17 mouse cellular contexts compared by ENCODE assay signal in genomic region chr9:54244869-54245665, GRCm38 (mm10). TPM values are rescaled to one million over a fixed set of nuclear protein-coding genes. Genes with fewer than 3 reads are reported as not detected.
DNase-seq lines count a peak whose midpoint lies in the region; ATAC-seq lines count a peak whose summit lies in the region.
"Had no signal": no experiment of that assay in that cellular context is flagged by ENCODE, and none has a peak within 500 bp of the region (broad histone marks: within the 10 kb centered on the region; RNA-seq: fewer than 3 reads in every experiment).

No protein-coding gene starts in this region.

- H3K4me2 ChIP-seq in neural tube, embryonic 13.5 days, result no peak overlapping the region
- no peak overlapping the region for H3K4me2 ChIP-seq in hindbrain, embryonic 13.5 days
- H3K4me2 ChIP-seq: heart, embryonic 11.5 days had no signal

- H3K4me3 ChIP-seq in neural tube, embryonic 13.5 days, result no peak overlapping the region
- H3K4me3 ChIP-seq in hindbrain, embryonic 13.5 days, result no peak overlapping the region
- H3K4me3 ChIP-seq in heart, embryonic 10.5 days, result no peak overlapping the region

- H3K4me1 ChIP-seq in neural tube, embryonic 13.5 days (replicated peaks), result peaks cover 10% of the 10 kb centered on the region
- H3K4me1 ChIP-seq in hindbrain, embryonic 13.5 days (replicated peaks), result peaks cover 9% of the 10 kb centered on the region
- no peaks in the 10 kb centered on the region for H3K4me1 ChIP-seq in heart, embryonic 10.5 days

- no peak for DNase-seq in neural tube, embryonic 10.5 days (ENCODE audit: extremely low spot score, low spot score)
- DNase-seq in layer of hippocampus, postnatal 10 days (ENCODE audit: low spot score in 2 of 2), result peak; percentile 25 to 30
- peak; percentile 72 for DNase-seq in retina, postnatal 1 day
- DNase-seq in heart, embryonic 10.5 days (ENCODE audit: low spot score), result no peak
- DNase-seq in gastrocnemius, postnatal 10 days, result no peak
- DNase-seq in lung, postnatal 4 days, result no peak
- DNase-seq: cerebellum, postnatal 25 days; lung, postnatal 14 days; thymus, adult 2 months had no signal

- no peak for ATAC-seq in neural tube, embryonic 13.5 days (ENCODE audit: low read depth)
- ATAC-seq in hindbrain, embryonic 13.5 days (ENCODE audit: low FRiP score), result no peak

- H3K36me3 ChIP-seq in neural tube, embryonic 13.5 days, result no peaks in the 10 kb centered on the region
- no peaks in the 10 kb centered on the region for H3K36me3 ChIP-seq in hindbrain, embryonic 13.5 days
- no peaks in the 10 kb centered on the region for H3K36me3 ChIP-seq in heart, embryonic 10.5 days

- 51% methylated on average over 3 of the region's 3 CpGs for WGBS in neural tube, embryonic 13.5 days
- 60% methylated on average over 3 of the region's 3 CpGs for WGBS in hindbrain, embryonic 13.5 days
- WGBS in heart, embryonic 10.5 days, result 60% methylated on average over 3 of the region's 3 CpGs

- no peaks in the 10 kb centered on the region for H3K9me3 ChIP-seq in neural tube, embryonic 13.5 days
- no peaks in the 10 kb centered on the region for H3K9me3 ChIP-seq in hindbrain, embryonic 13.5 days
- H3K9me3 ChIP-seq in heart, embryonic 10.5 days, result no peaks in the 10 kb centered on the region

- H3K27me3 ChIP-seq in neural tube, embryonic 13.5 days, result no peaks in the 10 kb centered on the region
- no peaks in the 10 kb centered on the region for H3K27me3 ChIP-seq in hindbrain, embryonic 13.5 days
- no peaks in the 10 kb centered on the region for H3K27me3 ChIP-seq in heart, embryonic 10.5 days (ENCODE audit: insufficient read depth, poor library complexity, severe bottlenecking)

- H3K9ac ChIP-seq in neural tube, embryonic 13.5 days, result no peak overlapping the region
- no peak overlapping the region for H3K9ac ChIP-seq in hindbrain, embryonic 13.5 days
- H3K9ac ChIP-seq: liver, embryonic 14.5 days had no signal

- peak overlapping the region; percentile 62 for H3K27ac ChIP-seq in neural tube, embryonic 13.5 days (replicated peaks)
- peak overlapping the region; percentile 41 for H3K27ac ChIP-seq in hindbrain, embryonic 13.5 days
- H3K27ac ChIP-seq in heart, embryonic 10.5 days, result no peak overlapping the region
- H3K27ac ChIP-seq: kidney, postnatal 0 days; liver, embryonic 14.5 days had no signal

RNA-seq across cellular contexts. Expression of gene Cyp19a1, which starts 22.8 kb away (rescaled TPM):
- not detected in 2 replicates for polyA plus RNA-seq in neural tube, embryonic 13.5 days (2015; fragmentation: Nextera tagmentation; extraction: Ambion mirVana)
- not detected in 2 replicates for polyA plus RNA-seq in hindbrain, embryonic 13.5 days (2015; fragmentation: Nextera tagmentation; extraction: Ambion mirVana)
- under 1 TPM in 1 of 2 experiments, not detected in 1; 0.21 TPM for total RNA-seq in layer of hippocampus, postnatal 10 days (2021)
- polyA plus RNA-seq in heart, embryonic 10.5 days (2016; fragmentation: Nextera tagmentation; extraction: Ambion mirVana), result not detected in 2 replicates
- total RNA-seq in gastrocnemius, postnatal 10 days (2021), result not detected
- total RNA-seq: CH12.LX; monocyte, adult 5-6 weeks had no signal
- polyA plus RNA-seq: heart, embryonic 11.5 days; kidney, postnatal 0 days; liver, embryonic 14.5 days; spleen, adult 2 months had no signal

RNA-seq across cellular contexts. Expression of gene Gldn, which starts 41.2 kb away (rescaled TPM):
- polyA plus RNA-seq in neural tube, embryonic 13.5 days (2015; fragmentation: Nextera tagmentation; extraction: Ambion mirVana), result 0.17 and 0.35 TPM in 2 replicates
- 0.17 and 0.22 TPM in 2 replicates for polyA plus RNA-seq in hindbrain, embryonic 13.5 days (2015; fragmentation: Nextera tagmentation; extraction: Ambion mirVana)
- total RNA-seq in layer of hippocampus, postnatal 10 days (2021), result 1 to 10 TPM; 1.0 to 1.6 TPM
- 0.10 TPM in 1 of 2 replicates, not detected in the other for polyA plus RNA-seq in heart, embryonic 10.5 days (2016; fragmentation: Nextera tagmentation; extraction: Ambion mirVana)
- total RNA-seq in gastrocnemius, postnatal 10 days (2021), result 1 to 10 TPM; 3.3 to 4.2 TPM
- total RNA-seq: CH12.LX; monocyte, adult 5-6 weeks had no signal
- polyA plus RNA-seq: heart, embryonic 11.5 days; liver, embryonic 14.5 days had no signal

Comparison
In these comparisons a context has a peak if more than half of its experiments do, and no peak if none do; other contexts are left out.
1. DNase-seq: peak in layer of hippocampus, postnatal 10 days (2 of 2) and retina, postnatal 1 day (single experiment); none in neural tube, embryonic 10.5 days (single experiment), heart, embryonic 10.5 days (single experiment), gastrocnemius, postnatal 10 days (single experiment) and lung, postnatal 4 days (0 of 2).